ENCODE assay signal across 10 mouse cellular contexts in the genomic region with DNA sequence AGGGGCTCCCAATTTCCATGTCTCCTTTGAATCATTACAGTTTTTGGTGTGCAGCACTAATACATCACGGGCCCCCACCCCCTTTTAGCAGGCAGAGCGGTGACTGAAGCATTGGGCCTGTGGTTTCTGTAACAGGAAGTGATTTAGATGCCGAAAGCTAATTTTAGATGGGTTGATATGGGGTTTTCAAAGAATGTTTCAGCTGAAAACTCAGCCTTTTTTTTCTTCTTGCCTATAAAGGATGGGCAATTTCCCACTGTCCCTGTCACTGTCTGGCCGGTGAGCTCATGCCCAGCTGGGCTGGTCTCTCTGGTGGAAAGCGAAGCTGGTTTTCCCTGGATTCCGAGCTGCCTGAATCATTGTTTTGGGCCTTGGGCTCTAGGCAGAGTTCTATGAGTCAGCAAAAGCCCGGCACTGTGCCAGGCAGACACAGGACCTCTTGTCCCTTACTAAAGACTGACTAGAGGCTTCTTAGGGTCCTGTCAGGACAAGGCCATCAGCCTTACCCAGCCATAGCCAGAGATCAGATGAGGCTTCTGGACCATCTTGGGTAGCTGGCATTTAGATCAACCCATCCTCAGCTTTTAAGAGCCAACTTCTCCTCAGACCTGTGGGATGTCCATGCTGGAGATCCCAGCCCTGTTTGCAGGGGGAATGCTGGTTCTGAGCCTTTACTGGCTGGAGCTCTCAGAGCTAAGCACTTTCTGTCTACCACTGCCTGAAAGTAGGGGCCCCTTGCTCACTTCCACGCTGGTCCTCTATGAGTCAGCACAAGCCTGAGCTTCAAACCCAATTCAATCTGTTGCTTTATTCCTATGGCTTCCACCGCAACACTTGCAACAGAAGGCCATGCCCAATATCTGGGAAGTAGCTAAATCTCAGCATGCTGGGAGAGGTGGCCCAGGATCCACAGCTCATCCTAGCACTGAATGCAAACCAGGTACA. TPM values are rescaled to one million over a fixed set of nuclear protein-coding genes. Genes with fewer than 3 reads are reported as not detected.
A peak's percentile ranks its signal among the peaks of the same experiment; 100 is the strongest.
DNase-seq lines count a peak whose midpoint lies in the region; ATAC-seq lines count a peak whose summit lies in the region.
"Had no signal": no experiment of that assay in that cellular context is flagged by ENCODE, and none has a peak within 500 bp of the region (broad histone marks: within the 10 kb centered on the region; RNA-seq: fewer than 3 reads in every experiment).

No protein-coding gene starts in this region.

- no peak overlapping the region for H3K4me3 ChIP-seq in intestine, embryonic 16.5 days (ENCODE audit: low read length)

- H3K9me3 ChIP-seq in intestine, embryonic 16.5 days (ENCODE audit: control insufficient read depth, low read length), result no peaks in the 10 kb centered on the region

- WGBS in intestine, embryonic 16.5 days, result 79% methylated on average over 9 of the region's 9 CpGs

- H3K27me3 ChIP-seq in intestine, embryonic 16.5 days (replicated peaks; ENCODE audit: control insufficient read depth, insufficient read depth, low read length), result no peaks in the 10 kb centered on the region

- H3K27ac ChIP-seq in intestine, embryonic 16.5 days (ENCODE audit: low read length), result no peak overlapping the region

- peak; percentile 62 for ATAC-seq in common myeloid progenitor, adult 5-6 weeks (replicated peaks; ENCODE audit: low read depth, poor library complexity, severe bottlenecking)
- ATAC-seq in megakaryocyte-erythroid progenitor cell, adult 5-6 weeks (replicated peaks; ENCODE audit: low FRiP score, low TSS enrichment, poor library complexity, severe bottlenecking), result no peak
- no peak for ATAC-seq in intestine, embryonic 16.5 days

- no peak overlapping the region for H3K4me2 ChIP-seq in intestine, embryonic 16.5 days (ENCODE audit: low read depth, low read length)

- peak; percentile 99 for DNase-seq in 3T3-L1 (ENCODE audit: low read depth, low spot score)
- peak; percentile 98 for DNase-seq in Muller cell, postnatal 12 days (ENCODE audit: inconsistent ontology term)
- DNase-seq in induced T-regulatory cell, adult 2 months (ENCODE audit: low read depth), result peak; percentile 70
- DNase-seq in lung, adult 18-20 months, result peak; percentile 71 to 74
- DNase-seq in right cerebral cortex, postnatal 25 days, result peak; percentile 42

- H3K36me3 ChIP-seq in intestine, embryonic 16.5 days (ENCODE audit: control insufficient read depth, insufficient read depth, low read length), result no peaks in the 10 kb centered on the region

- no peaks in the 10 kb centered on the region for H3K4me1 ChIP-seq in intestine, embryonic 16.5 days (ENCODE audit: control insufficient read depth, insufficient read depth, low read length)

- no peak overlapping the region for H3K9ac ChIP-seq in intestine, embryonic 16.5 days (ENCODE audit: low read depth, low read length)

RNA-seq across cellular contexts. Expression of a gene that starts 34.7 kb away (rescaled TPM):
- total RNA-seq in common myeloid progenitor, adult 5-6 weeks (2017), result not detected in 2 replicates
- not detected in 2 replicates for total RNA-seq in megakaryocyte-erythroid progenitor cell, adult 5-6 weeks (2014; fragmentation: Nextera tagmentation)
- total RNA-seq in megakaryocyte-erythroid progenitor cell, adult 5-6 weeks (2017), result not detected in 2 replicates
- polyA plus RNA-seq in intestine, embryonic 16.5 days (2015; fragmentation: Nextera tagmentation; extraction: Ambion mirVana), result 0.73 and 0.82 TPM in 2 replicates
- total RNA-seq: layer of hippocampus, postnatal 36 days had no signal
- polyA plus RNA-seq: brain, embryonic 14.5 days had no signal

RNA-seq across cellular contexts. Expression of a gene that starts 52.3 kb away (rescaled TPM):
- not detected in 2 replicates for total RNA-seq in common myeloid progenitor, adult 5-6 weeks (2017)
- not detected in 2 replicates for total RNA-seq in megakaryocyte-erythroid progenitor cell, adult 5-6 weeks (2014; fragmentation: Nextera tagmentation)
- total RNA-seq in megakaryocyte-erythroid progenitor cell, adult 5-6 weeks (2017), result not detected in 2 replicates
- polyA plus RNA-seq in intestine, embryonic 16.5 days (2015; fragmentation: Nextera tagmentation; extraction: Ambion mirVana), result not detected in 2 replicates
- total RNA-seq: layer of hippocampus, postnatal 36 days had no signal
- polyA plus RNA-seq: brain, embryonic 14.5 days had no signal

Comparison
In these comparisons a context has a peak if more than half of its experiments do, and no peak if none do; other contexts are left out.
1. DNase-seq: peak in every context shown above with its lines; median percentile 99 in 3T3-L1; 98 in Muller cell, postnatal 12 days; 72 in lung, adult 18-20 months; 70 in induced T-regulatory cell, adult 2 months; 42 in right cerebral cortex, postnatal 25 days.